Mouse (Mus musculus) T-helper 17 cell (primary cell): ENCODE data around the gene Ston1.

Experiments
- in situ Hi-C, 2 experiments: fragments of 300-600 bp; cut with MboI, MseI; formaldehyde crosslinking; loops; 1 replicate in 1 of 2; 2 replicates in 1 of 2; pipeline ENCODE4 v1.15.1; 2025; ENCODE audit warnings: high pct_unique_total_duplicates in 2 of 2

Gene Ston1

DNA sequence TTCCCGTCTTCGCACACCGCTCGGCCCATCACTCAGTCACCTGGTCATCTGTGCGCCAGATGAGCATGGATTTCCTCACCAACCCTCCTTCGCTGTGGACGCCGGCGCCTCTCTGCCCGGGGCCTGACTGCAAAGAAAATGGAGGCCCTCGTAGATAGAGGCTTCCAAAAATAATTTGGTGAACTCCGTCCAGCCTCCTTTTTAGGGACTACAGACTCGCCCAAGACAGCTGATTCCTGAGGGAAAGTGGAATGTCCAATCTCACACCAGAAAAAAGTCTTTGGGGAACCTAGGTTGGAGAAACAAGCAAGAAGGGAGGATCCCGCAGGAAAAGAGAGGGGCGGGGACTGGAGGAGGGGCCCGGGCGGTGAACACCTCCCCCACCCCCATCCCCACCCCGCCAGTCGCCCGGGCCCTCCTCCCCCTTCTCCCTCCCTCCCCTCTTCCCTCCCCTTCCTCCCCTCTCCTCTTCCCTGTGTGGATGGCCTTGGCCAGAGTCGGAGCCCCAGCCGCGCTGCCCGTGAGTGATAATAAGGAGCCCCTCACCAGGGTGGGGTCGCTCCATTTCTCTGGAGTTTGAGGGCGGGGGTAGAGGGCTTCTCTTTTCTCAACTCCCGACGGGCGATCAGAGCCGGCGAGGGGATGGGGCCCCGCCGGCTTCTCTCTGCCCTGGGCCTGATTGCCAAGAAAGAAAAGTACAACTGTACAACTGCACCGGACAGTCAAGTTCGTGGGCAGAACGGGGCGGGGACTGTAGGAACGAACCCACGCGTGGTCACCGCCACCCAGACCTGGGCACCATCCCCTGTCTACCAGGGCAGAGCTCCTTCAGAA lies at the start of gene Ston1:
Gene Ston1, plus strand, starts transcription at position 463 of the 834 bp plus-strand sequence.
- in situ Hi-C loops, result loop anchor here in 1 of 2 experiments (10.0 kb wide), 1 partner anchor 63 kb away; the partner anchor contains the start of gene Ppp1r21

DNA sequence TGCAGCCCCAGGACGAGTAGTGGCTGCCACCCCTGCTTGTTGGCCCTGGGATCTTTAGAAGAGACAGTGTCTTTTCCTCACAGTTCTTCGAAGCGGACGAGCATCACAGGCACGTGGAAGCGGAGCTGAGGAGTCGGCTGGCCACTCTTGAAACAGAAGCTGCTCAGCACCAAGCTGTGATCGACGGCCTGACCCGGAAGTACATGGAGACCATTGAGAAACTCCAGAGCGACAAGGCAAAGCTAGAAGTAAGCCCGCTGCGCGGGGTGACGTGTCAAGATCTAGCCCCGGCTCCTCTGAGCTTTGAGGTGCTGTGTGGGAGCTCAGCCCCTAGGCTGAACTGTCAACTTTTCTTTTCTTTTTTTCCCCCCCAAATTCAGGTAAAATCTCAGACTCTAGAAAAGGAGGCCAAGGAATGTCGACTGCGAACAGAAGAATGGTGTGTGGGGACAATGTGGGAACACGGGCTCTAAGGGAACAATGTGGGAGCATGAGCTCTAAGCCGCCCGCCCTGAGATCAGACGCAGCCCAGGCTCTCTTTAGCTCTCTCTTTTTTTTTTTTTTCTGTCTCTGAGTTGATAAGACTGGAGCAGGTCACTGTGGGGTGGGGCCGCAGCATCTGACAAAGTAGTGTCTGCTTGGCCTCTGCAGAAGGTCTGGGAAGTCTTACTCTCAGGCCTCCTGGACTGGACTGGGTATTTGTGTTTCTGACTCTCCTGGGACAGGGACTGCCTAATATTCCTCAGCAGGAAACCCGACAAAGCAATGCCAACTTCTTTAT lies 47.9 kb upstream of the Ston1 start:
- in situ Hi-C loops, result no loop called here

DNA sequence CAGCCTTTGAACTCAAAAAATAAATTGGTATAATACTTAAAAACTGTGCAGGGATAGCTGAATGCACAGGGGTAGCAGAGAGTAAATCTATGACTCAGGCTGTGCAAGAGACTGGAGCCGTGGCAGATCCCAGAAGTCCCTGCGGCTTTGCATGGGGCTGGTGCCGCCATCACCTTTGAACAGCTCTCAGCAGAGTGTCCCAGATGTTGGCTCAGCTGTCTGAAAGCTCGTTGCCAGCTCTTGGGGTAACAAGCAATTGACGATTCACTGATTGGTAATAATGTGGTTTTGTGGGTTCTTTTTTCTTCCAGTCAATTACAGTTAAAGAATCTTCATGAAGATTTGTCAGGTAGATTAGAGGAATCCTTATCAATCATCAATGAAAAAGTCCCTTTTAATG lies 47.1 kb upstream of the Ston1 start:
- in situ Hi-C loops, result no loop called here

DNA sequence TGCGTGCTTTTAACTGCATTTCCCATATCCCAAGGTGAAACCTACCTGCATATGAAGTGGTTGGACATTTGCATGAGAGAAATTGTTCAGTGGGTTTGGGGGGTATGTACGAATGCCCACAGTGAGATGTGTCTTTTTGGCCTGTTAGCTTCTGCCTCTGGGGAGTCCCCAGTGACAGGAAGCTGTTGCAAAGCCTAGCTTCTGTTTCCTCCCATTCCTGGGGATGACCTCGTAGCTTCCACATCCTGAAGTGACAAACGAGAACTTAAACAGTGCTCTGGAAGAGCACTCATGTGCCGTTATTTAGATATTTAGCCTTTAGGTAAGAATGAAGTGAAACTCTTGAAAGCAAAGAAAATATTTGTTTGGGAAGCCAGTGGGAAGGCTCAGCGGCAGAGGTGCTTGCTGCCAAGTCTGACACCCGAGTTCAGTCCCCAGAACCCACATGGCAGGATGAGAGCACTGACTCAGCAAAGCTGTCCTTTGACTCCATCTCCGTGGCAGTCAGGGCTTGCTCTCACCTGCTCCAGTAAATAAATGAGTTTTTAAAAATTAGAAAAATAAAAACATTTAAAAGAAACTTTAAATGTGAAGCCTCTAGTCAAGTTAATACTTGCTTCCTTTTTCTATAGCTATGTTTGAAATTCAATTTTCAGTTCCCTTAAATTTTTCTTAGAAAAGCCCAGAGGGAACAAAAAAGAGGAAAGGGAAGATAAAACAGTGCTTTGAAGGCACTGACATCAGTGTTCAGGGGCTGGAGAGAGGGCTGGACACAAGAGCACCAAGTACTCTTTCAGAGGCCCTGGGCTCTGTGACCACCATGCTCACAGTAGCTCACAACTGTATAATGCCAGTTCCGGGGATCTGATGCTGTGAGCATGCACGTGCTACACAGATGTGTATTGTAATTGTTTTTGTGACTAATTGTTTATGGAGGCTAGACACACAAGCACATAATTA lies 46.2 kb upstream of the Ston1 start:
- in situ Hi-C loops, result no loop called here

DNA sequence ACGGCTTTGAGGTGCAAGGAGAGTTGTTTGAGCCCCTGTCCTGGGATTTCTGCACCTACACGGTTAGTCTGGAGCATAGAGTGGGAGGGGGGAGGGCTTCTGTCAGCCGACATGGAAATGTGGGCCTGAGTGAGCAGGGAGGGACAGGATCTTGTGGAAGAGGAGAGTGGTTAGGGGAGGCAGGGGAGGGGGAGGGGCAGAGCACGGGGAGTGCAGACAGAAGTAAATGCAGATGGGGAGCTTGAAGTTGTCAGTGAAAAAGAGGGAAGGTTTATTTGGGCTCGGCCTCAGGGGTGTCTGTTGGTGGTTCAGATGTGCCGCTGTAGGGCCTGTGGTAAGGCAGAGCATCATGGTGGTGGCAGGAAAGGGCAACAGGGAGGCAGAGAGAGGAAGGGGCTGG lies 44.9 kb upstream of the Ston1 start:
- in situ Hi-C loops, result no loop called here

DNA sequence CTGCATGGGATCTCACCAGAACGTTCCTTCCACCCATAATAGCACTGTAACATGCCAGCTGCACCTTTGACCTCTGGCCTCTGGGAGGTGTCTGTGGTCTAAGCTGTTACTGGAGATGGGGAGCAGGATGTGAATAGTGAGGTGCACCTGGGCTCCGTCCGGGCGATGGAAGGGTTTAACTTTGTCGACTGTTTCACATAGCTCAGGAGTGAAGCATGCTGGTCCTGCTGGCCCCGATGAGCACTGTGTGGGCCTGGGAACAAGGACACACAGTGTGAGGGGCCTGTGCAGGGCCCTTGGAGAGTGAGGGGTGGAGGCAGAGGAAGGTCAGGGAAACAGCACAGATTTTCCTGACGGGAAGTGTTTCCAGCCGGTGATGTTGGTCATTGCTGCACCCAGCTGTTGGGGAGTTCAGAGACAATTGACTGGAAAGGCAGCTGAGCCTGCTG lies 44.5 kb upstream of the Ston1 start:
- in situ Hi-C loops, result no loop called here

DNA sequence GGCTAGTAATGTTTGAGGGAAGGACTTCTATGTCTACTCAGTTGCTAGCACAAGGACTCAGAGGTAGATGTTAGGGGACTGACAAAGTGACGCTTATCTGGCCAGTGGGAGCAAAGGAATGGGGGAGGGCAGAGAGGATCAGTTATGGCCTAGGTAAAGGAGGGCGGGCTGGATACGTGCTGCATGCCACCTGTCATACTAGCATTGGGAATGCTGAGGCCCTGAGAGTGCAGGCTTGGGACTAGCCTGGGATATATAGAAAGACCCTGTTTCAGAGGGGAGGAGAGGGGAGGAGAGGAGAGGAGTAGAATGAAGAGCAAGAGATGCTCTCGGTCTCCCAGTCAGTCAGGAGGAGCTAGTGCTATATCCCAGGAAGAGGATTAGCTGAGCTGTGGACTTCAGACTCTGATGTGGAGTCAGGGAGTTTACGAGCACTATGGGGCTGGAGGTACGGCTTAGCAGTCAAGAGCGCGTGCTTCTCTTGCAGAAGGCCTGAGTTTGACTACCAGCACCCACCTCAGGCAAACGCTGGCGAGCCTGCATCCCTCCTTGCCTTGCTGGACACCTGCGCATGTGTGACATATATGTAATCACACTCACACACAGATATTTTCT lies 43.9 kb upstream of the Ston1 start:
- in situ Hi-C loops, result no loop called here

DNA sequence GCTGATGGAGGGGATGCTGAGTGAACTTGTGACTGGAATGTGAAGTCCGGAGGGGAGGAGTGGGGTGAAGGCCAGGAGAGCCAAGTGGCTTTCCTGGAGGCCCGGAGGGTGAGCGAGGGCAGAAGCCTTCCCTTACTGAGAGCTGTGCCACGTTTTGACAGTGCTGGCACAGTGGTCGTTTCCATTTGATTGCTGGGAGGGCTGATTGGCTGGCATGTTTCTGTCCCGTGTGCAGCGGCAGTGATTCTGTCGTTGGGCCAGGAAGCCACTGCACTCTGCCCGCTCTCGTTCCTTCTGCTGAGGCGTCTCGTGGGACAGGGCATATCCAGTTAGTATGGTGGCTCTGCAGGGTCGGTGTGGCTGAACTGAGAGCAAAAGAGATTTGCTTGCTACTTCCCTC lies 41.3 kb upstream of the Ston1 start:
- in situ Hi-C loops, result no loop called here

DNA sequence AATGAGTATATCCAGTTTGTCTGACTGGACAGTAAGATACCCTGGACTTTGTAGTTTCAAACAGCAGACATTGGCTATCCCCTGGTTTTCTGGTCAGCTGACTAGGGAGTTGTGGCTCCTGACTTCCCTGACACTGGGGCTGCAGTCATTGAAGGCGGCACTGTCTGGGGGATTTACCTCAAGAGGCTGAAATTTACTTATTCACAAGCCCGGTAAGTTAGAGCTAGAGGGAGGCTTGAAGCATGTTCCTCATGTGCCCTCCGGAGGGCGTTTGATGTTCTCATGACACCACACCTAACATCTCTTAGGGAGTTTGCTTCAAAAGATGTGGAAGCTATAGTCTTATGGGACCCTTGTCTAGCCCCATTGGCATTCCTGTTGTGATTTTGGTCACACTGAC lies 40.8 kb upstream of the Ston1 start:
- in situ Hi-C loops, result no loop called here

DNA sequence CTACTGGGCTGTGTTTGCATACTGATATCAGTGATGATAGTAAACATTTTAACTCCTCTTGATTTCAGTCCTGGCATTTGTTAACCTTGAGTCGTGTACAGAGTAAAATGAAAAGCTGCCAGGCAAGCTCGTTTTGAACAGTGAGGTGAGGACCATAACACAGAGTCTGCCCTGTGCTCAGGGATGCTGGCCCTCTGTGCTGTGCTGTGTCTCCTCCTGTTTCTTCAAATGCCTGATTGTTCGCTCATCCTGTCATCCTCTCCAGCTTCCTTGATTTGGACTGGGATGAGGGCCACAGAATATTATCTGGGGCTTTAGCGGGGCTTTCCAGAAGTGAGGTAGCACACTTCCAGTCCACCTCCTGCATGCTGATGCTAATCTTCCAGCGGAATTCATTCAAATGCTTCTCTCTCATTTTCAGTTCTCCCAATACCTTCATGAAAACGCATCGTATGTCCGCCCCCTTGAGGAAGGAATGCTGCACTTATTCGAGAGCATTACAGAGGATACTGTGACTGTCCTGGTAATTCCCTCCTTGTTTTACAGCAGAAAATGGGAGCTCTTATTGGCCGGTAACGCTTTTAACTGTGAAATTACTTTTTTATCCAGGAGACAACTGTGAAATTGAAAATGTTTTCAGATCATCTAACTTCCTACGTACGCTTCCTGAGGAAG lies 39.2 kb upstream of the Ston1 start:
- in situ Hi-C loops, result no loop called here

DNA sequence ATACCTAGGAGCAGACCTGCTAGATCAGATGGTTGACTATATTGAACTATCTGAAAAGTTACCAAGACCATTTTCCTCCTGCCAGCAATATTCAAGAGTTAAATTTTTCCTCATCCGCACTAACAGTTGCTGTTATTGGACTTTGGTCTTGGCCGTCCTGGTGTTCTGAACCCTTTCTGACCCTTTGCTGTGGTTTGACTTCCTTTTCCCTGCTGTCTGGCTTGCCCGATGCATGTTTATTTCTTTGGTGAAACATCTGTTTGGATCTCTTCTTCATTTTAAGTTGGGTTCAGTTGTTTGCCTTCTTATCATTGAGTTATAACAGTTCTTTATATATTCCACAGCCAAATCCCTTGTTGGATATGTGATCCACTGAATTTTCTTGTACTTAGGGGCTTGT lies 33.9 kb upstream of the Ston1 start:
- in situ Hi-C loops, result no loop called here

DNA sequence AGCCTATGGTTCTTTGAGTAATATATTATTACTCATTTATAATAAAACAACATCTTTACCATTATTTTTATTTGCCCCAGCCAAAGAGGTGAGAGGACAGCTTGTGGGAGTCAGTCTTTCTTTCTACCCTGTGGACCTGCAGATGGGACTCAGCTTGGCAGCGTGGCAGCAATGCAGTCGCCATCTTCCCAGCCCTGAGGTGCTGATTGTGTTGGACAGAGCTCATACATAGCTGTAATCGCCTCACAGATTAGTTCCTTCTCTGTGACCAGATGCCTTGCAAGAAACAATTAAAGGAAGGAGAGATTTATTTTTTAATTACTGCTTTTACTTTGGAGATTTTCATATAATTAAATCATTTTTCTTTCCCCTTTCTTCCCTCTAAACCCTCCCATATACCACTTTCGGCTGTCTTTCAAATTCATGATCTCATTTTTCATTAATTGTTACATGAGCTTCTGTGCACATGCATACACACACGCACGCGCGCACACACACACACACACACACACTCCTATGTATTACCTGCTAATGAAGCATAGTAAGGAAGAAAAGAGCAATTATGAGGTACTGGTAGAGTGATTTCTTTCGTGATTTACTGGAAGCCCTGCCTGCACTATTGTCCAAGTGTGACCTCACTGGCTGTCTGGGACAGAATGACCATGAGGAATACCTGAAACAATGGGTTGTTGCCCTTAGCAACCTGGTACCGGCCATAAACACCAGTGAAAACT lies 27.5 kb upstream of the Ston1 start:
- in situ Hi-C loops, result no loop called here

DNA sequence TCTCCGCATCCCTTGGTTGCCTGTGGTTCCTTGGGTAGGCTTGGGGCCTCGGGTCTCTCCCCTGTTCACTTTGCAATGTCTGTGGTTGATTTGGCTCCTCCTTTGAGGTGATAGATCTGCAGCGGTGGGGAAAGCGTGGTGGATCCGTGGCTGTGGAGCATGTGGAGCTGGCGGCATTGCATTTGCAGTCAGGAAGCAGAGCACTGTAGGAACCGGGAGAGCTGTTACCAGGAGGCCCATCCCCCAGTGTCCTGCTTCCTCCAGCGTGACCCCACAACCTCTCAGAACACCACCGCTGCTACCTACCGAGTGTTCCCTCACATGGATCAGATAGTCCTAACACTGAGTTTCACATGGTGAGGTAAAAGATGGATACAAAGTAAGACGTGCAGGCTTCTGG lies 26.7 kb upstream of the Ston1 start:
- in situ Hi-C loops, result no loop called here

DNA sequence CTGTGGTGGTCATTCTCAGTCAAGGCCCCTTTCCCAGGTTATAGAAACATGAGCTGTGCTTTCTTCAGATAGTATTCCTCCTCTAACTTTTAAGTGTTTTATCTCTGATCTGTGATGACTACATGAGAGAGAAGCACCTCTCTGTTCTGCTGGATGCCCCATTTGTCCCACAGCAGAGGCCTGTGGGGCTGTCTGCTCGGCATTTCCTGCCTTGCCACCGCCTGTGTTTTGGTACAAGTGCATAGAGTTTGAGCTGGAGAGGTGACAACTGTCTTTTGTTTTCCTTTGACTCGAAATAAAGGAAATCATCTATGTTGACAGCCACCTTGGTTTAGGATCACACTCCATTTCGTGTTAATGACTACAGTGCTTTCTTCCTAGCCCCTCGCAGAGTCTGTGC lies 22.7 kb upstream of the Ston1 start:
- in situ Hi-C loops, result no loop called here

DNA sequence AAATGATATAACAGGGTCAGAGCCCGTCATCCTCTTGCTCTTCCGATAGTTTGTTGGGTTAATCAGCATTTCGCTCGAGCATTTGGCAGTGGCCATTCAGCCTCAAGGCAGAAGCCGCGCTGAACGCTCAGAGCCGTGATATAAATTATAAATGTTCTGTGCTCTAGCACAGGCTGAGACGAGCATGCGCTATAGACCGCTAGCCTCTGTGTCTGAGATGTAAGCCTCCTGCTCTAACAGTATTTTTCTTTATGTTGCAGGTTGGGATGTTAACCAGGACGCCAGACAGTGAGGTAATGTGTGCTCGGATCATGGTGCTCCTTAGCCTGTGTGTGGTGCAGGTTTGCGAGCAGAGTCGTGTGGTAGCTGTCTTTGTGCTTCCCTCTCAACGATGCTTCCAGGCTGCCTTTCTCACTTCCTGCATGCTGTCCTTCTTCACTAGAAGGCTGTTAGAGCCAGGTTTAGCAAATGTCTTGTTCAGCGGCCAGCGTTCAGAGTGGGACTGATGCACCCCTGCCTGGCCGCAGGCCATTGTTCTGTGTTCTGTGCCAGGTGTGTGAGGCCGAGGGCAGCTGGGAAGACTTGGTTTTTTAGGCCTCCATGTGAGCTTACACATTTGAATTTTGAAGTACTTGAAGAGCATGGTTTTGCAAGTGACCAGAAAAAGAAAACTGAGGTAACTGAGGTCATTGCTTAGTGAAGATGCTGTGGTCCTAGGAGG lies 18.8 kb upstream of the Ston1 start:
- in situ Hi-C loops, result no loop called here

DNA sequence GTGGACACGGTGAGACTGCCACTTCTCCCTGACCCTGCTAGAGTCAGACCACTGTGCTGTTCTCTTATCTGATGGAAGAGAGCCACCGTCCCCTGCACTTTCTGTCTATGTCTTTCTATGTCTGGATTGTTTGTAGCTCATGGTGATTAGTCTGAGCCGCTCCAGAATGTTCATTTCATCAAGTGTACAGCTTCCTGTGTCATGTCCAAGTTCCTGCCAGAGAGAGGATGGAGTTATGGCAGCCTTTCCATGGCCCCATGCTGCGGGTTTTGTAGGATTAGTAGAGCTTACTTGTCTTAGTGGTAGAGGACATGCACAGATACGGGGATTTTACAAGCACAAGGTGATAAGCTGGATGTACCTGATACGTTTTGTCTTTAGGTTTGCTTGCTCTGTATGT lies 16.9 kb upstream of the Ston1 start:
- in situ Hi-C loops, result no loop called here

DNA sequence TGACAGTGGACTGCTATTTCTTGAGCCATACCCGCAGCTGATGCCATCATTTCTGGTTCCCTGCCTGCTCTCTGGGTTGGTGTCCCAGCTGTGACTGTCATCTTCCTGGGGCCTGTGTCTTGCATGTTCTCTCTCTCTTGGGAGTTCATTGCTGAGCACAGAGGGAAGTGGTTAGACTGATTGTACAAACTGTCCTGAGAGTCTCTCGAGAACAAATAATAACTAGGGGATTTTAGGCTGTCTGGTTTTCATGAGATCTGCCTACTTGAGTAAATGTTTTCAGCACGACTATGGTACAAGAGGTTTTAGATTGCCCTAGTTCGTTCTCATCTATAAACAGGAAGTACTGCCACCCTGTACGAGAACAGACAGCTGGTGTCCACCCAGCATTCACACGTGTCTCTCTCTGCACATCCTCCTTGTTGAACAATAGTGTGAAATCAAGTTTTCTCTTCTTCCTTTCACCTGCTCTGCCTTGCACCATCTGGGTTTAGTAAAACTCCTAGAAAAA lies 15.9 kb upstream of the Ston1 start:
- in situ Hi-C loops, result no loop called here

DNA sequence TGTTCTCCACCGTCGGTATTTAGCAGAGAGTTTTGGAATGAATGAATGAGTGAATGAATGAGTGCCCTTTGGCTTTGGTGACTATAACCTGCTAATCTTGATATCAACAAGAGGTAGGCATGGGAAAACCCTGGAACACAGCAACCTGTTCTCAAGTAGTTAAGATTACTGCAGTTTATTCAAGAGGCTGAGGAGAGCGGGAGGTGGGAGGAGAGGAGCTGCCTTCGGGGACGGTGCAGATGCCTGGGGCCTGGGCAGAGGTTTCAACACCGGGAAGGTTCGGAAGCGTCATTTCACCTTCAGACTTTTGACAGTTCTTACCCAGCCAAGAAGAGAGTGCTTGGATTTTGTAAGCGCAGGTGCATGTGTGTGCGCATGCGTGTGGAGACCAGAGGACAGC lies 14.5 kb upstream of the Ston1 start:
- in situ Hi-C loops, result no loop called here

DNA sequence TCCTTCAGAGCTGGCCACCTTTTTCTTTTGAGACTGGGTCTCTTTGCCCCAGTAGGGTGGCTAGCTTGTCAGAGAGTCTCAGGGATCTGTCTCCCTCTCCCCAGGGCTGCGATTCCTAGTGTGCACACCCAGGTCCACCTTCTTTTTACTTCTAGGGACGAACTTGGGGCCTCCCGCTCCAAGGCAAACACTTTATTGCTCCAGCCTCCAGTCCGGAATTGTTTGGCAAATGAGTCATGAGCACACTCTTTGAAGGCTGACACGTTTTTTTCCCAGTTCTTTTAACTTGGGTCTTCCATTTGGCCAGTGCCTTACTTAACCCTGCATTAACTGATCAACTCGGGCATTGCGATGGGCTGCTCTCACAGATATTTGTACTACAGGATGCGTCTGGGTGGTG lies 14.1 kb upstream of the Ston1 start:
- in situ Hi-C loops, result no loop called here
